Mouse (Mus musculus) kidney, adult 9 months (tissue): ENCODE results near the gene Dbp.
A peak's percentile ranks its signal among the peaks of the same experiment; 100 is the strongest.

ENCODE experiments used
- DNase-seq: peaks from one replicate; pipeline ENCODE4 v3.0.0; 2022

The Dbp gene

GRCm38 (mm10) chr7:45730727-45731431 lies 26.0 kb downstream of the Dbp start:
- DNase-seq = peak; percentile 49

GRCm38 (mm10) chr7:45733477-45733876 lies 28.6 kb downstream of the Dbp start:
- DNase-seq = no peak

DNA sequence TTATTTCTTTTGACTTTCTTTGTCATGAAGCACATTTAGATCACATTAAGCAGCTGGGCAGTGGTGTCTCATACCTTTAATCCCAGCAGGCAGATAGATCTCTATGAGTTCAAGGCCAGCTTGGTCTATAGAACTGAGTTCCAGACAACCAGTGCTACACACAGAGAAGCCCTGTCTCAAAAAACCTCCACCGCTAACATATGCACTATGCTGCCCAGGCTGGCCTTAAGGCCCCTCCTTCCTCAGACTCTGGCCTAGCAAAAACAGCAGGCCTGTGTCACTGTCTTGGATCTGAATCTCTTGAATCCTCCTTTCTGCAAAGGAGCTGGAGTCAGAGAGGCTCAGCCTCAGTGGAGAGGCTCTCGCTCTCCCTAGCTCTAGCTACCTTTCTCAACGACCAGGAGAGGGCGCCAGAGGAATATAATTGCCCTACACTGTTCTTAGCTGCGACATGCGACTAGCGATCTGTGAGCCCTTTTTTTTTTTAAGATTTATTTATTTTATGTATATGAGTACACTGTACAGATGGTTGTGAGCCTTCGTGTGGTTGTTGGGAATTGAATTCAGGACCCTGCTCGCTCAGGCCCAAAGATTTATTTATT lies 34.4 kb downstream of the Dbp start:
- peak; percentile 86 for DNase-seq

GRCm38 (mm10) chr7:45739820-45740219 lies 34.9 kb downstream of the Dbp start:
- DNase-seq = no peak

GRCm38 (mm10) chr7:45741308-45741707 lies 36.4 kb downstream of the Dbp start:
- DNase-seq = no peak

- DNase-seq = no peak
Observed at GRCm38 (mm10) chr7:45741777-45742176, 36.9 kb downstream of the Dbp start.

DNA sequence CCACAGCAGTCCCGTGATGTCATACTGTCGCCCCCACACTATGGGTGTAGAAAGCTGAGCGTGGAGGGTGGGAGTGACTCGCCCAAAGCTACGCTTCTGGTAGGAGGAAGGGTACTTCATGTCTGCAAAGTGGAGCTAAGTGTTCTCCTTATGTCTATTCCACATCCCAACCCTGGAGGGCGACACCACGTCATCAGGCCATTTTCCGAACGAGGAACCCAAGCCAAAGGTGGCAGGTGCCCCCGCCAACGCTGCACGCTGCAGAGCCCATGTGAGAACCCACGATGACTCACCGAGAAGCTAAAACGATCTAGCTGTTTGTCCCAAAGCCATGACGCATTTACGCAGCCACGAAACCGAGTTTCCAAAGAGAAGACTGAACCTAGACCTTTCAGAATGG lies 37.5 kb downstream of the Dbp start:
- DNase-seq = no peak

GRCm38 (mm10) chr7:45744387-45744786 lies 39.5 kb downstream of the Dbp start:
- DNase-seq = peak; percentile 85

- no peak for DNase-seq
Observed at GRCm38 (mm10) chr7:45746518-45746917, 41.6 kb downstream of the Dbp start.

DNA sequence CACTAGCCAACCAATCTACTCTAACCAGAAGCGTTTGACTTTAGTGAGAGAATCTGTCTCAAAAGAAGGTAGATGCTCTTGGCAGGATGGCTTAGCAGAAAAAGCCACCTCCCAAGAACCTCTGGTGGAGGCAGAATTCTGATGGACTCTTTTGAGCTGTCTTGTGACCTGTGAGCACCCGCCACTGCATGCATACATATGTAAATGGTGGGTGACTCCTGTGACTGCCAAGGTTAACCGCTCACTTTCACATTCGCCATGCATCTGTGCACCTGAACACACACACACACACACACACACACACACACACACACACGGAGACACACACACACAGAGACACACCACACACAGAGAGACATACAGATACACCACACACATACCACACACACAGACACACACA lies 42.6 kb downstream of the Dbp start:
- DNase-seq = no peak

GRCm38 (mm10) chr7:45748110-45748509 lies 43.2 kb downstream of the Dbp start:
- peak; percentile 41 for DNase-seq

DNA sequence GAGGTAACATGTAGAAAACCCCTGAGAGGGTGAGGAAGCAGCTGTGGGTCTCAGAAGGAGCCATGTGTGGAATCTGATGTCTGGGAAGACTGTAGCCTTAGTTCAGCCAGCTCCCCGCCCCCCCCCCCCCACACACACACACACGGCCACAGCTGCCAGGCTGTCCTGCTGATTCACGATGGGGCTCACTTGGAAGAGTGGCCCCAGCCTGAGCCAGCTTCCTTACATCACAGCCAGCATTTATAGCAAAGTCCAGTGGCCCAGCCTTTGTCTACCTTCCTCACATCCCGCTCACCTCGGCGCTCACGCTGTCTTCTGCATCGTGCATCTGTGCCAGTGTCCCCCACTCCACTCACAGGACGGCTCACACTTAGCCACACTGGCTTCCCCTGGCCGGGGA lies 44.5 kb downstream of the Dbp start:
- DNase-seq = no peak

DNA sequence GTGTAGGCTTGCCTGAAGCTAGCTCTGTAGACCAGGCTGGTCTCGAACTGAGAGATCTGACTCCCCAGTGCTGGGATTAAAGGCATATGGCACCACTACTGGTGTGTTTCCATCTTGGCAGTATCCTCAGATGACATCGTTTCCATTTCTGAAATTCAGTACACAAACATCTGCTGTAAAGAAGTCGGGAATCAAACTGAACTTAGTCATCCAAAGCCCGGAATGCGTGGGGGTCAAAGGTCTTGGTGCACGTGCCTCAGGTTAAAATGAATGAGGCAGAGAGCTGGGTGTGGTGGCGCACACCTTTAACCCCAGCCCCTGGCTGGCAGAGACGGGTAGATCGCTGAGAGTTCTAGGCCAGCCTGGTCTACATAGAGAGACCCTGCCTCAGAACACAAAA lies 45.3 kb downstream of the Dbp start:
- peak; percentile 47 for DNase-seq

DNA sequence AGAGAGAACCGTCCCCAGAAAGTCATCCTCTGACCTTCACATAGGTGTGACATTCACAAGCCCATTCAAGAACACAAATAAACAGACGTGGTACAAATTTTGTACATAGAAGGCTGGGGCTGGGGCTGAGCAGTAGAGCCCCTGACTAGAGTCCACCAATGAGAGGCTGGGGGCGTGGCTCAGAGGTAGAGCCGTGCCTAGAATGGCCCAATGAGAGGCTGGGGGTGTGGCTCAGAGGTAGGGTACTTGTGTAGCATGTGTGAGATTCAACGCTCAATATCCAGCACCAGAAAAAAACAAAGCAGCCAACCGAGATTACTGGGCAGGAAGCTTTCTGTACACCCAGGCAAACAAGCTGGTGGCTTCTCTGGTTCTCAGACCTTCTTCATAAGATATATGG lies 50.8 kb downstream of the Dbp start:
- no peak for DNase-seq

GRCm38 (mm10) chr7:45759400-45759799 lies 54.5 kb downstream of the Dbp start:
- DNase-seq = peak; percentile 77
